Mouse (Mus musculus): Measurements from ENCODE around the gene Glis1. TPM values are rescaled to one million over a fixed set of nuclear protein-coding genes. Genes with fewer than 3 reads are reported as not detected.
A peak's percentile ranks its signal among the peaks of the same experiment; 100 is the strongest.
"Not testable (repeated sequence)": the region's sequence is repeated elsewhere in the genome, so short reads cannot be mapped to it uniquely, and the experiment has no call there.

The Glis1 gene
- polyA plus RNA-seq, 1 experiment from 2014 or later: 2.7 TPM

DNA sequence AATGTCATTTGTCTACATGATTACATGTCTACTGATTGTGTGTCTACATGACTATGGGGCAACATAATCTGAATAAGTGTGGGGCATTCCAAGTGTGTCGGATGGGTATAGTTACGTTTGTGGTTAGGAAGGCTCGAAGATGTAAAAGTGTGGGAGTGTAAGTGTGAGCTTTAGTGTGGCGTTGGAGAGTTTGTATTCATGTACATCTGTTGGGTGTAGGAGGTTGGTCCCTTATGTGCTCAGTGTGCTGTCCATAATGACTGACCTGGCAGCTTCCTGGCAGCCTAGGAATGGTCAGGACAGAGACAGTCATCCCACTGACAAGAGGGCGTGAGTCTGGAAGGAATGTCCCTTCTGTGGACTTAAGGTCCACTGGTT lies 164.2 kb downstream of the Glis1 start:
- DNase-seq (ENCODE audit: extremely low spot score, low spot score); H3K9me3 ChIP-seq; H3K4me3 ChIP-seq; H3K36me3 ChIP-seq (replicated peaks): not testable (repeated sequence)
- WGBS: 91% methylated on average over 5 of the region's 5 CpGs
- Histone ChIP-seq H3K27me3 (ENCODE audit: poor library complexity, severe bottlenecking) (peaks cover 20% of the 10 kb centered on the region), H3K4me1 (peaks cover 49% of the 10 kb centered on the region), H3K27ac (peak overlapping the region; percentile 79)

- peaks cover 37% of the 10 kb centered on the region for H3K4me1 ChIP-seq
- no peaks in the 10 kb centered on the region for H3K9me3 ChIP-seq
- H3K27ac ChIP-seq: no peak overlapping the region
- no peak overlapping the region for H3K4me3 ChIP-seq
- no peaks in the 10 kb centered on the region for H3K36me3 ChIP-seq (replicated peaks)
- H3K27me3 ChIP-seq (ENCODE audit: poor library complexity, severe bottlenecking): peaks cover 7% of the 10 kb centered on the region
- WGBS: 89% methylated on average over 7 of the region's 7 CpGs
- no peak for DNase-seq (ENCODE audit: extremely low spot score, low spot score)
Measured at GRCm38 (mm10) chr4:107602284-107602683, 167.9 kb downstream of the Glis1 start.

- 0 out of 2 replicates have a peak overlapping the region, but pooled peaks have one; percentile 18 for H3K27ac ChIP-seq
- WGBS: 90% methylated on average over 14 of the region's 14 CpGs
- H3K36me3 ChIP-seq (replicated peaks): no peaks in the 10 kb centered on the region
- H3K9me3 ChIP-seq: no peaks in the 10 kb centered on the region
- H3K4me1 ChIP-seq: peaks cover 32% of the 10 kb centered on the region
- H3K4me3 ChIP-seq: no peak overlapping the region
- no peak for DNase-seq (ENCODE audit: extremely low spot score, low spot score)
- peaks cover 12% of the 10 kb centered on the region for H3K27me3 ChIP-seq (ENCODE audit: poor library complexity, severe bottlenecking)
Measured at GRCm38 (mm10) chr4:107602787-107603186, 168.4 kb downstream of the Glis1 start.

DNA sequence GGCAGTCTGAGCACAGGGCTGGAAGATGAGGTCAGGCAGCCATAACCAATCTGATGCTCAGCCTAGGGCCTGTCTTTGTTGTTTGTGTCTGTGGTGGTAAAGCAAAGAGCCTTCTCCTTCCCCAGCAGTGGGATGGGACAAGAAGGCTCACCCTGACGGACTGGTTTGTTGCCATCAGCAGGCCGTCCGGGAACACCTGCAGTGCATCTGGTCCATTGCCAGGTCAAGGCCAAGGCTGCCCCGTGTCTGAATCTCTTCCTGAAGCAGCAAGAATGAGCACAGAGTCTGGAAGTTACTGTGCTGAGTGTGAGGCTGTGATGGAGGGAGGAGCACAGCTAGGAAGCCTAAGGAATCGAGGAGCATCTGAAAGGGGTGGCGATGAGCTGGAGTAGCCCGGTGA lies 168.8 kb downstream of the Glis1 start:
- H3K9me3 ChIP-seq: no peaks in the 10 kb centered on the region
- no peak for DNase-seq (ENCODE audit: extremely low spot score, low spot score)
- WGBS: 86% methylated on average over 7 of the region's 7 CpGs
- no peak overlapping the region for H3K4me3 ChIP-seq
- 0 out of 2 replicates have a peak overlapping the region, but pooled peaks have one; percentile 18 for H3K27ac ChIP-seq
- H3K4me1 ChIP-seq: peaks cover 28% of the 10 kb centered on the region
- H3K27me3 ChIP-seq (ENCODE audit: poor library complexity, severe bottlenecking): peaks cover 15% of the 10 kb centered on the region
- no peaks in the 10 kb centered on the region for H3K36me3 ChIP-seq (replicated peaks)

DNA sequence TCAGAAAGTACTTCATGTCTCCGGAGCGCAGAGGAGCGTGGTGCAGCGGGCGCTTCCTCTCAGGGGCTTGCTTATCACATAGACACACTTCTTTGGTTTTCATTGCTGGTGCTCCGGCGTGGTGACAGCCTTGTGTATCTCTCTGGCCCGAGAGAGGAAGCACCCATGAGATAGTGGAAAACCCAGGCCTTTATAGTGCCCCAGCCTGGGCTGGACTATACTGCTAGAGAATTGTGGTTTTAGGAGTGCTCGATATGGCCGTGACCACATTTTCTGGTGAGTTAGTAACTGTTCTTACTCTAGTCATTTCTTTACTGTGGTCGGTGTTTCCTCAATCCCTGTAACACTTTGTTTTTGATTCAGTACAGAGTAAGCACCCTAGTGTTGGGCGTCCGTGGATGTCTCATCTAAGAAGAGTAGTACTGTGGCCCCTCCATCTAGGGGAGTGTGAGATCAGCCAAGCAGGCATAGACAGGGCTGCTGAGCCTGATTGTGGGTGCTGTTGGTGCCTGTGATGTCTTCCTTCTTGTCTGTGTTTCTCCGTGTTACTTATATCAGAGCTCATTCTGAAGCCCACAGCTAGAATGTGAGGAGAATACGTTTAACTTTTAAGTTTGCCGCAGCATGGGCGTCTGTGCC lies 171.7 kb downstream of the Glis1 start:
- WGBS: 77% methylated on average over 17 of the region's 17 CpGs
- Histone ChIP-seq H3K27ac (peak overlapping the region; percentile 20; the same call in 1 of the 2 replicates), H3K4me1 (peaks cover 37% of the 10 kb centered on the region), H3K27me3 (ENCODE audit: poor library complexity, severe bottlenecking) (peaks cover 15% of the 10 kb centered on the region), H3K9me3 (no peaks in the 10 kb centered on the region), H3K36me3 (replicated peaks) (no peaks in the 10 kb centered on the region), H3K4me3 (no peak overlapping the region)
- no peak for DNase-seq (ENCODE audit: extremely low spot score, low spot score)

GRCm38 (mm10) chr4:107609775-107610174 lies 175.4 kb downstream of the Glis1 start:
- peak overlapping the region; percentile 35; the same call in 1 of the 2 replicates for H3K27ac ChIP-seq
- DNase-seq (ENCODE audit: extremely low spot score, low spot score): no peak
- WGBS: 75% methylated on average over 8 of the region's 8 CpGs
- no peaks in the 10 kb centered on the region for H3K36me3 ChIP-seq (replicated peaks)
- H3K4me1 ChIP-seq: peaks cover 34% of the 10 kb centered on the region
- no peak overlapping the region for H3K4me3 ChIP-seq
- H3K27me3 ChIP-seq (ENCODE audit: poor library complexity, severe bottlenecking): peaks cover 15% of the 10 kb centered on the region
- H3K9me3 ChIP-seq: no peaks in the 10 kb centered on the region

GRCm38 (mm10) chr4:107611888-107612650 lies 177.7 kb downstream of the Glis1 start:
- no peak overlapping the region for H3K27ac ChIP-seq
- no peak overlapping the region for H3K4me3 ChIP-seq
- peaks cover 22% of the 10 kb centered on the region for H3K4me1 ChIP-seq
- no peaks in the 10 kb centered on the region for H3K36me3 ChIP-seq (replicated peaks)
- H3K27me3 ChIP-seq (ENCODE audit: poor library complexity, severe bottlenecking): peaks cover 15% of the 10 kb centered on the region
- no peaks in the 10 kb centered on the region for H3K9me3 ChIP-seq
- no peak for DNase-seq (ENCODE audit: extremely low spot score, low spot score)
- 81% methylated on average over 9 of the region's 9 CpGs for WGBS

DNA sequence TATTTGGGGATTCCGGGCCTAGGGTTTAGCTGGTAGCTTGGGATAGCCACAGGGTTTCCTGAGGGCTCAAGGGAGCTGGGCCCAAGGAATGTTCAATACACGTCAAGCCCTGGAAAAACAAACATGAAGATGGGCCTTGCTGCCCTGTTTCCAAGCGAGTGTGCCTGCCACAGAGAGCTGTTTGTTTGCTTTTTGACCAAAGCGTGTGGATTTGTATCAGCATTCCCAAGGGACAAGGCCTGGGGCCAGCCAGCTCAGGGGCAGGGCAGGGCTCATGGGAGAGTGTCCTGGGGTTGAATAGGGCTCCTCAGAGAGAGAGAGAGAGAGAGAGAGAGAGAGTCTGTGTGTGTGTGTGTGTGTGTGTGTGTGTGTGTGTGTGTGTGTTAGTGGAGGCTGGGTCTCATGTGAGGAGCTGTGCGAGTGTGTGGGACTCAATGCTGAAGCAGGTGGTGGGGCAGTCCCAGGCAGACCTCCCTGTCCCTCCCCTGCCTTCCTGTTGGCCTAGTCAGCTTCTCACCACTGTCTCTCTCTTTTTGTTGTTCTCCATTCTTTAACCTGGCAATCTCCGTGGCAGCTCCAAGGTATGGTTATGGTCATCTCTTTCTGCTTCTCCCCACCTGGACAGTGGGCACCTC lies 183.3 kb downstream of the Glis1 start:
- Histone ChIP-seq H3K4me3 (no peak overlapping the region), H3K9me3 (no peaks in the 10 kb centered on the region), H3K27ac (peak overlapping the region; percentile 17; the same call in 1 of the 2 replicates), H3K36me3 (replicated peaks) (no peaks in the 10 kb centered on the region), H3K27me3 (ENCODE audit: poor library complexity, severe bottlenecking) (no peaks in the 10 kb centered on the region), H3K4me1 (peaks cover 16% of the 10 kb centered on the region)
- WGBS: 71% methylated on average over 5 of the region's 6 CpGs
- no peak for DNase-seq (ENCODE audit: extremely low spot score, low spot score)

DNA sequence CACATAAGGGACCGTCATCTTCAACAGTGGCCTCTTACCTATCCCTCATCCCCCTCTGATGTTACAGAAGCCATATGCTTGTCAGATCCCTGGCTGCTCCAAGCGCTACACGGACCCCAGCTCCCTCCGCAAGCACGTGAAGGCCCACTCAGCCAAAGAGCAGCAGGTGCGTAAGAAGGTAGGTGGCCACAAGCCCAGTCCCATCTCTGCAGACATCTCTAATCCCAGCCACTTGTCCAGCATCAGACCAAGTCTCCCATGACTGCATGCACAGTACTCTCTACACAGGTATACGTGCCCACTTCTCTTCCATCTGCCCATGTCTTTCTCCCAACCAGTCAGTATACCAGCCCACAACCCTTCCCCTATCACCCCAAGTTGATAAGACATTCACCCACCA lies 185.1 kb downstream of the Glis1 start:
- H3K4me3 ChIP-seq: no peak overlapping the region
- 96% methylated on average over 7 of the region's 7 CpGs for WGBS
- no peak for DNase-seq (ENCODE audit: extremely low spot score, low spot score)
- H3K36me3 ChIP-seq (replicated peaks): no peaks in the 10 kb centered on the region
- H3K9me3 ChIP-seq: no peaks in the 10 kb centered on the region
- H3K27me3 ChIP-seq (ENCODE audit: poor library complexity, severe bottlenecking): no peaks in the 10 kb centered on the region
- 0 out of 2 replicates have a peak overlapping the region, but pooled peaks have one; percentile 1 for H3K27ac ChIP-seq
- peaks cover 19% of the 10 kb centered on the region for H3K4me1 ChIP-seq

GRCm38 (mm10) chr4:107621366-107621765 lies 187.0 kb downstream of the Glis1 start:
- Histone ChIP-seq H3K4me1 (peaks cover 31% of the 10 kb centered on the region), H3K9me3 (no peaks in the 10 kb centered on the region), H3K27me3 (ENCODE audit: poor library complexity, severe bottlenecking) (no peaks in the 10 kb centered on the region), H3K4me3 (no peak overlapping the region), H3K27ac (no peak overlapping the region), H3K36me3 (replicated peaks) (no peaks in the 10 kb centered on the region)
- 86% methylated on average over 5 of the region's 5 CpGs for WGBS
- no peak for DNase-seq (ENCODE audit: extremely low spot score, low spot score)

DNA sequence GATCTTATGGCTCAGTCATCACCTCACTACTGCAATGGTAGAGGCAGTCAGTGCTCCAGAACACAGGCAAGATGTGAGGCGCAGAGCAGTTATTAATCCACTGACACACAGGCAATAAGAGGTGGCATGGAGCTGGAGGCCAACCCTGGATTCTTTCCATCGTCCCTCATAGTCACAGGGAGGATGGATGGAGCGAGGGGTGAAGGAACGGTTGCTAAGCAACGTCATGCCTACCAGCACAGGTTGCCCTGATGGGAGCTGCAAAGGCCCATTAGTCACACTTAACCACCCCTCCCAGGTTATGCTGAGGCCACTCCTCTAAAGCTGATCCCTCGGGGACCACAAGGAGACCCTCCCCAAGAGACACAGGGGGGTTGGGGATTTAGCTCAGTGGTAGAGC lies 187.9 kb downstream of the Glis1 start:
- 83% methylated on average over 6 of the region's 6 CpGs for WGBS
- no peak for DNase-seq (ENCODE audit: extremely low spot score, low spot score)
- Histone ChIP-seq H3K4me3 (no peak overlapping the region), H3K36me3 (replicated peaks) (no peaks in the 10 kb centered on the region), H3K9me3 (no peaks in the 10 kb centered on the region), H3K4me1 (peaks cover 31% of the 10 kb centered on the region), H3K27me3 (ENCODE audit: poor library complexity, severe bottlenecking) (no peaks in the 10 kb centered on the region), H3K27ac (no peak overlapping the region)

- Histone ChIP-seq H3K9me3 (no peaks in the 10 kb centered on the region), H3K27ac (no peak overlapping the region), H3K36me3 (replicated peaks) (no peaks in the 10 kb centered on the region), H3K4me1 (peaks cover 31% of the 10 kb centered on the region), H3K27me3 (ENCODE audit: poor library complexity, severe bottlenecking) (no peaks in the 10 kb centered on the region), H3K4me3 (no peak overlapping the region)
- DNase-seq (ENCODE audit: extremely low spot score, low spot score): no peak
- 88% methylated on average over 6 of the region's 6 CpGs for WGBS
Measured at GRCm38 (mm10) chr4:107623916-107624315, 189.5 kb downstream of the Glis1 start.

DNA sequence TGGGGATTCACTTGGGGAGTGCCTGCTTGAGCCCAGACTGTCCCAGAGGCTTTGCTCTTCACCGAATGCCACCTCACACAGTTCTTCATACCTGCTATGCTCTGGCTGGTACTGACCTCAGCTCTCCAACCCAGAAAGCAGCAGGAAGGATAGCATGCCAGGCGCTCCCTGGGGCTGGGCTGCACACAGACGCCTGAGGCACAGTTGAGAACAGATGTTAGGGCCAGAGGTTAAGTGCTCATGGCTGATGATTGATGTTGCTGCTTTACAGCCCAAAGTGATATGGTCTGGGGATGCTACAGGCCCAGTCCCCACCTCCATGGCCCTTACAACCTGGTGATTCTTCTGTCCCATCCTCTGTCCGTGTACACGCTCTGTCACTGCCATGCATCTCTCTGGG lies 190.6 kb downstream of the Glis1 start:
- no peak for DNase-seq (ENCODE audit: extremely low spot score, low spot score)
- 73% methylated on average over 5 of the region's 5 CpGs for WGBS
- Histone ChIP-seq H3K9me3 (no peaks in the 10 kb centered on the region), H3K27me3 (ENCODE audit: poor library complexity, severe bottlenecking) (no peaks in the 10 kb centered on the region), H3K4me3 (no peak overlapping the region), H3K27ac (no peak overlapping the region), H3K36me3 (replicated peaks) (no peaks in the 10 kb centered on the region), H3K4me1 (peaks cover 33% of the 10 kb centered on the region)
